Mouse (Mus musculus) megakaryocyte-erythroid progenitor cell, adult 5 weeks (primary cell): ENCODE data around the gene Parvg. TPM values are rescaled to one million over a fixed set of nuclear protein-coding genes. Genes with fewer than 3 reads are reported as not detected.

ENCODE experiments used
- polyA plus RNA-seq: library from polyadenylated mRNA; stranded (reverse); fragments of >175 nt; gene quantifications from 2 replicates; pipeline ENCODE4 v1.2.3, GENCODE M21; 2012

Parvg gene
- polyA plus RNA-seq = 121 and 124 TPM in 2 replicates

DNA sequence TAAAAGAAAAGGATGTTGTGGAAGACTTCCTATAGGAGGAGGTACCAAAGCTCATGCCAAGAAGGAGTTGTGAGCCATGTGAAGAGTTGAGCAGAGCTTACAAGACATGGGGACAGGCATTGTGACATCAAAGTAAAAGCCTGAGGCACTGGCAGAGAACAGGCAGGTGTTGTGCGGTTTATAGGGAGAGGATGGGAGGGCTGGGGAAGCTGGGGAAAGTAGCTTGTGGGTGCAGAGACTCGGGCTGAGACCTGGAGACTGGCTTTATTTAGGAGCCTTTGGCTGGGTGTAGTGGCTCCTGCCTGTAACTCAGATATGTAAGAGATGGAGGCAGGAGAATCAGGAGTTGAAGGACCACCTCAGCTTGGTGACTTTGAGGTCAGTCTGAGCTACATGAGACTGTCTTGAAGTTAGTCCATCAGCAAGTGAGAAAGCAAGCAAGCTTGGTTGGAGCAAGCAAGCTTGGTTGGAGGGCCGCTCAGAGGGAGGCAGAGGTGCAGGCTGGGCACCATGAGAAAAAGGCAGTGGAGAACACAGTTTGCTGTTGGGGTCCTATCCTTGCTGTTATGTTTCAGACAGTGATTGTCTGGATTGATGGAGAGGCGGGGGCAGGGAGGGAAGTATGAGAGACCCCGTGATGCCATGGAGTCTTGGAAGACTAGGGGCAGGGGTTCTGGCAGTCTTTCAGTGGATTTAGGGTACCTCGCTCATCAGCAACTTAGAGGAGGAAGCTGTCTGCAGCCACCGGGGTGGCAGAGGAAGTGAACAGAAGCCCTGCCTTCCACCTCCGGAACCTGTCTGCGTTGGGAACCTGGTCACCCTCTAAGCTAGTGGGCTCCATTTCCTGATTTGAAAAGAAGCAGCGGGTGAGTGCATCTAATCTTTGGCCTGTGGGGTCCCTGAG lies at the start of gene Parvg:
TSS of gene Parvg (plus strand) at position 61 of the 904 bp plus-strand sequence.

Other genes starting within 250 kb of the Parvg start
- 0.15 TPM in 1 of 2 replicates, not detected in the other for gene Sult4a1, start 218.3 kb upstream of the Parvg start, polyA plus RNA-seq
- gene Pnpla5, start 200.9 kb upstream of the Parvg start, polyA plus RNA-seq = not detected in 2 replicates
- gene Pnpla3, start 156.2 kb upstream of the Parvg start, polyA plus RNA-seq = not detected in 2 replicates
- 37.6 and 43.8 TPM in 2 replicates for gene Samm50, start 131.8 kb upstream of the Parvg start, polyA plus RNA-seq
- gene Parvb, start 92.0 kb upstream of the Parvg start, polyA plus RNA-seq = 4.7 and 6.7 TPM in 2 replicates
- gene Shisal1, start 123.1 kb downstream of the Parvg start, polyA plus RNA-seq = 0.02 TPM in 1 of 2 replicates, not detected in the other
- gene Rtl6, start 233.8 kb downstream of the Parvg start, polyA plus RNA-seq = 3.7 and 4.0 TPM in 2 replicates